In genomic region chr5:3928690-3929046, GRCm38 (mm10) we compare ENCODE assay signal across 8 mouse cellular contexts. TPM values are rescaled to one million over a fixed set of nuclear protein-coding genes. Genes with fewer than 3 reads are reported as not detected.
DNase-seq lines count a peak whose midpoint lies in the region; ATAC-seq and TF ChIP-seq lines count a peak whose summit lies in the region.

No protein-coding gene starts in this region.

- H3K27me3 ChIP-seq in forebrain, embryonic 13.5 days = no peaks in the 10 kb centered on the region
- no peaks in the 10 kb centered on the region for H3K27me3 ChIP-seq in hindbrain, embryonic 13.5 days
- no peaks in the 10 kb centered on the region for H3K27me3 ChIP-seq in midbrain, embryonic 16.5 days (ENCODE audit: control insufficient read depth, insufficient read depth, low read depth, low read length)
- H3K27me3 ChIP-seq in stomach, postnatal 0 days (ENCODE audit: control insufficient read depth, insufficient read depth, low read length) = no peaks in the 10 kb centered on the region

- H3K4me3 ChIP-seq in forebrain, embryonic 13.5 days = peak overlapping the region; percentile 95
- H3K4me3 ChIP-seq in hindbrain, embryonic 13.5 days = peak overlapping the region; percentile 91
- peak overlapping the region; percentile 96 for H3K4me3 ChIP-seq in midbrain, embryonic 16.5 days (ENCODE audit: low read depth, low read length)
- H3K4me3 ChIP-seq in stomach, postnatal 0 days (ENCODE audit: low read depth, low read length) = peak overlapping the region; percentile 82

- peak overlapping the region; percentile 97 for H3K27ac ChIP-seq in forebrain, embryonic 13.5 days
- peak overlapping the region; percentile 99 for H3K27ac ChIP-seq in hindbrain, embryonic 13.5 days
- peak overlapping the region; percentile 99 for H3K27ac ChIP-seq in midbrain, embryonic 16.5 days (ENCODE audit: low read length)
- H3K27ac ChIP-seq in stomach, postnatal 0 days (replicated peaks) = peak overlapping the region; percentile 92

- H3K36me3 ChIP-seq in forebrain, embryonic 13.5 days (ENCODE audit: poor library complexity, severe bottlenecking) = no peaks in the 10 kb centered on the region
- no peaks in the 10 kb centered on the region for H3K36me3 ChIP-seq in hindbrain, embryonic 13.5 days
- H3K36me3 ChIP-seq in midbrain, embryonic 16.5 days (ENCODE audit: control insufficient read depth, insufficient read depth, low read length) = no peaks in the 10 kb centered on the region
- H3K36me3 ChIP-seq in stomach, postnatal 0 days (ENCODE audit: control insufficient read depth, insufficient read depth, low read length) = no peaks in the 10 kb centered on the region

- H3K9me3 ChIP-seq in forebrain, embryonic 13.5 days (replicated peaks) = no peaks in the 10 kb centered on the region
- no peaks in the 10 kb centered on the region for H3K9me3 ChIP-seq in hindbrain, embryonic 13.5 days
- no peaks in the 10 kb centered on the region for H3K9me3 ChIP-seq in midbrain, embryonic 16.5 days (replicated peaks; ENCODE audit: control insufficient read depth, low read length, poor library complexity, severe bottlenecking)
- H3K9me3 ChIP-seq in stomach, postnatal 0 days (ENCODE audit: control insufficient read depth, low read length) = no peaks in the 10 kb centered on the region

- H3K9ac ChIP-seq in forebrain, embryonic 13.5 days = peak overlapping the region; percentile 99
- H3K9ac ChIP-seq in hindbrain, embryonic 13.5 days = peak overlapping the region; percentile 97
- H3K9ac ChIP-seq in midbrain, embryonic 16.5 days (ENCODE audit: low read depth, low read length) = peak overlapping the region; percentile 100
- H3K9ac ChIP-seq in stomach, postnatal 0 days (ENCODE audit: low read length) = peak overlapping the region; percentile 84

- peak; percentile 65 for ATAC-seq in forebrain, embryonic 13.5 days
- ATAC-seq in hindbrain, embryonic 13.5 days (ENCODE audit: low FRiP score) = peak; percentile 66
- ATAC-seq in midbrain, embryonic 16.5 days = peak; percentile 59
- ATAC-seq in stomach, postnatal 0 days (ENCODE audit: low FRiP score, low TSS enrichment) = peak; percentile 71

- under 1% methylated on average over 12 of the region's 12 CpGs for WGBS in forebrain, embryonic 13.5 days
- under 1% methylated on average over 12 of the region's 12 CpGs for WGBS in hindbrain, embryonic 13.5 days
- 0% methylated on average over 10 of the region's 12 CpGs for WGBS in midbrain, embryonic 16.5 days
- WGBS in stomach, postnatal 0 days = under 1% methylated on average over 12 of the region's 12 CpGs

- H3K4me1 ChIP-seq in forebrain, embryonic 13.5 days = peaks cover 36% of the 10 kb centered on the region
- peaks cover 45% of the 10 kb centered on the region for H3K4me1 ChIP-seq in hindbrain, embryonic 13.5 days (replicated peaks)
- H3K4me1 ChIP-seq in midbrain, embryonic 16.5 days (ENCODE audit: control insufficient read depth, insufficient read depth, low read length) = peaks cover 34% of the 10 kb centered on the region
- H3K4me1 ChIP-seq in stomach, postnatal 0 days (replicated peaks; ENCODE audit: control insufficient read depth, insufficient read depth) = no peaks in the 10 kb centered on the region

- TF ChIP-seq CTCF in stomach, postnatal 0 days (IDR thresholded peaks at IDR 0.05; ENCODE audit: low read depth) = no peak

- DNase-seq in right cerebral cortex, adult 18-20 months = peak; percentile 6
- no peak for DNase-seq in right cerebral cortex, postnatal 36 days (ENCODE audit: low spot score in 2 of 2)
- peak; percentile 15 for DNase-seq in cerebellum, adult 11 months
- peak; percentile 61 for DNase-seq in liver
- peak; percentile 59 for DNase-seq in stomach, postnatal 0 days (ENCODE audit: low spot score)

- no peak for TF ChIP-seq EP300 in stomach, postnatal 0 days (optimal IDR thresholded peaks at IDR 0.05)

- H3K4me2 ChIP-seq in forebrain, embryonic 13.5 days = peak overlapping the region; percentile 63
- peak overlapping the region; percentile 77 for H3K4me2 ChIP-seq in hindbrain, embryonic 13.5 days
- H3K4me2 ChIP-seq in midbrain, embryonic 16.5 days (ENCODE audit: low read length) = peak overlapping the region; percentile 57
- H3K4me2 ChIP-seq in stomach, postnatal 0 days (replicated peaks; ENCODE audit: low read depth) = peak overlapping the region; percentile 85

RNA-seq across cellular contexts. Expression of gene Akap9, which starts 0.8 kb away (rescaled TPM):
- 348 and 369 TPM in 2 replicates for polyA plus RNA-seq in forebrain, embryonic 13.5 days (2015; fragmentation: Nextera tagmentation; extraction: Ambion mirVana)
- polyA plus RNA-seq in hindbrain, embryonic 13.5 days (2015; fragmentation: Nextera tagmentation; extraction: Ambion mirVana) = 407 and 411 TPM in 2 replicates
- 379 and 435 TPM in 2 replicates for polyA plus RNA-seq in midbrain, embryonic 16.5 days (2015; fragmentation: Nextera tagmentation; extraction: Ambion mirVana)
- polyA plus RNA-seq in stomach, postnatal 0 days (2015; fragmentation: Nextera tagmentation; extraction: Ambion mirVana) = 103 and 104 TPM in 2 replicates

RNA-seq across cellular contexts. Expression of gene Mterf1a, which starts 34.9 kb away (rescaled TPM):
- polyA plus RNA-seq in forebrain, embryonic 13.5 days (2015; fragmentation: Nextera tagmentation; extraction: Ambion mirVana) = 8.0 and 10.5 TPM in 2 replicates
- 7.1 and 7.9 TPM in 2 replicates for polyA plus RNA-seq in hindbrain, embryonic 13.5 days (2015; fragmentation: Nextera tagmentation; extraction: Ambion mirVana)
- 6.1 and 6.8 TPM in 2 replicates for polyA plus RNA-seq in midbrain, embryonic 16.5 days (2015; fragmentation: Nextera tagmentation; extraction: Ambion mirVana)
- polyA plus RNA-seq in stomach, postnatal 0 days (2015; fragmentation: Nextera tagmentation; extraction: Ambion mirVana) = 4.1 and 4.9 TPM in 2 replicates

Comparison
In these comparisons a context has a peak if more than half of its experiments do, and no peak if none do; other contexts are left out.
1. DNase-seq: peak in right cerebral cortex, adult 18-20 months (single experiment), cerebellum, adult 11 months (single experiment), liver (single experiment) and stomach, postnatal 0 days (single experiment); none in right cerebral cortex, postnatal 36 days (0 of 2).
2. Peak in every context shown above with its lines, with median percentiles within 50 percentile points of each other: ATAC-seq, H3K27ac ChIP-seq, H3K4me2 ChIP-seq, H3K4me3 ChIP-seq and H3K9ac ChIP-seq.